Mouse (Mus musculus) layer of hippocampus, adult 2 months (tissue): ENCODE results near the gene Pcnx3. TPM values are rescaled to one million over a fixed set of nuclear protein-coding genes. Genes with fewer than 3 reads are reported as not detected.
"Not testable (repeated sequence)": the region's sequence is repeated elsewhere in the genome, so short reads cannot be mapped to it uniquely, and the experiment has no call there.

Experiments used
- DNase-seq, 2 experiments: peaks; one replicate each; pipeline ENCODE4 v3.0.0; 2022; ENCODE audit warnings: low spot score in 2 of 2
- H3K27ac ChIP-seq: fragments of 200-600 bp; 2 replicates; pipeline ENCODE4 v1.8.1; 2022
- H3K4me3 ChIP-seq: fragments of 200-600 bp; 2 replicates; pipeline ENCODE4 v1.8.1; 2022; ENCODE audit warnings: mild to moderate bottlenecking
- CTCF ChIP-seq: fragments of 200-600 bp; conservative IDR thresholded peaks from 2 replicates; pipeline ENCODE4 v1.8.1; 2022; ENCODE audit warnings: antibody characterized with exemption, mild to moderate bottlenecking, moderate library complexity
- total RNA-seq, 2 experiments: library from RNA; stranded (reverse); gene quantifications; 2 replicates each; pipeline ENCODE4 v1.2.3; 2021

Pcnx3 gene
- total RNA-seq, 2 experiments from 2014 or later: 69.1 to 78.8 TPM

DNA sequence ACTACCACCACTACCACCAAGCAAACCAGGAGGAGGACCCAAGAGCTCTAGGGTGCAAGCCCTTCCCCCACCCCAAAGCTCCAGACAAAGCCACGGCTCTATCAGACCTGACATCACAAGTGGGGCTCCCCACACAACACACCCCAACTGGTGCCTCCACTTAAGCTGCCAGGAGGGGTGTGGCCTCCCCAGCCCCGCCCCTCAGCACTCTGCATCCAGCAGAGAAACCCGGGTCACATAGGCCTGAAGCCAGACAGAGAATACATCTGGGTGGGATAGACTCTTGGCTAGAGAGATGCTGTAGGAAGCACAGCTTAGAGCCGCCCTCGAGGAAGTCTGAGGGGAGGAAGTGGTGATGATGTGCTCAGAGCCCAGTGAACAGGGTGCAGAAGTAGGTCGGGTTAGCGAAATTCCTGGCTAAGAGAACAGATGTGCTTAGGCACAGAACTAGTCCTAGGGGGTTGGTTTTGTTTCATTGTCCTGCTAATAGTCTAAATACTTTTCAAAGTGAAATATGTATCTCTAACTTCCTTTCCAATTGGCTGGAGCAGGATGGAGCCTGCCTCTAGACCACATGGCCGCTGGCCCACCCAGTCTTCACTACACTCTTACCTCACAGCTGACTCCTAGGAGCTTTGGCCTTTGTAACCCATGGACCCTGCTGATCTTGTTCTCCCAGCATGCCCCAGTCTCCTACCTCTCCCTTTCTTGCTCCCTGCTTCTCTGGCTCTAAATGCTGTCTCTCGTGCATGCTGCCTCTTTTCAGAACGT lies 16.3 kb upstream of the Pcnx3 start:
- TF ChIP-seq CTCF: no peak
- Histone ChIP-seq H3K4me3 (no peak overlapping the region), H3K27ac (no peak overlapping the region)
- no peak for DNase-seq

DNA sequence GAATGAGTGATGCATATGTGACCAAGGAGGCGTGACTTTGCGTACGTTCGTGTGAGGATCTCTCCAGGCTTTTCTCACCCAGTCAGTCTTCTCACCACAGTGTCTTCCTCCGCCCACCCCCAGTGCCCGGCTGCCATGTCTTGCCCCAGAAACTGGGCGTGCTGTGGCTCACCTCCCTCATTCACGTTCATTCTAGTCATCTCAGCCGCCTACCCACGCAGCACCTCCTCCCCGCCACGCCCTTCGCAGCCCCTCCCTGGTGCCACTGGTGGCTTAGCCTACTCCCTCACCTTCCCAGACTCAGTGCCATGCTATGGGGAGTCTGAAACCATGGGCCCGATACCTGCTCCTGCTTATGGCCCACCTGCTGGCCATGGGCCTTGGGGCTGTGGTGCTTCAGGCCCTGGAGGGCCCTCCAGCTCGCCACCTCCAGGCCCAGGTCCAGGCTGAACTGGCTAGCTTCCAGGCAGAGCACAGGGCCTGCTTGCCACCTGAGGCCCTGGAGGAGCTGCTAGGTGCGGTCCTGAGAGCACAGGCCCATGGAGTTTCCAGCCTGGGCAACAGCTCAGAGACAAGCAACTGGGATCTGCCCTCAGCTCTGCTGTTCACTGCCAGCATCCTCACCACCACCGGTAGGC lies 15.6 kb upstream of the Pcnx3 start, which contains the start of gene Kcnk7:
TSS of gene Kcnk7 (plus strand) at position 205 of the 638 bp plus-strand sequence.
- DNase-seq: no peak
- Histone ChIP-seq H3K4me3 (no peak within 1 kb of the TSS), H3K27ac (no peak within 1 kb of the TSS)
- TF ChIP-seq CTCF: no peak

DNA sequence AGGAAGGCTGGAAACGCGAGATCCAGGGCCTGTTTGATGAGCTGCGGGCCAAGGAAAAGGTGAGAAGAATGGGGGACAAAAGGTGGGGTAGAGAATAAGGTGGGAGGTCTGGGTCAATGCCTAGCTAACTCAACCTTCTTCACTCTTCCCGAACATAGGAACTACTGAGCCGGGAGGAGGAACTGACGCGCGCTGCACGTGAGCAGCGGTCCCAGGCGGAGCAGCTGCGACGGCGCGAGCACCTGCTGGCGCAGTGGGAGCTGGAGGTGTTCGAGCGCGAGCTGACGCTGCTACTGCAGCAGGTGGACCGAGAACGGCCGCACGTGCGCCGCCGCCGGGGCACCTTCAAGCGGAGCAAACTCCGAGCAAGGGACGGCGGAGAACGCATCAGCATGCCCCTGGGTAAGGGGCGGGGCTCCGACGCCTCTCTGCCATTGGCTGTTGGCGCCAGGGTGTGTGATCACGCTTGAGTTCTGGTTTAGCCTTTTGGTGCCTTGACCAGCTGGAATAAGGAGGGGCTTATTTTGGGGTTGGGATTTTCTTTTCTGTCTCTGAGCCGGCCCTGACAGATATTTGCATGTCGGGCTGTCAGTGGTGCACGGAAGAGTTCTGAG lies 7.2 kb upstream of the Pcnx3 start:
- no peak overlapping the region for H3K4me3 ChIP-seq
- no peak for TF ChIP-seq CTCF
- H3K27ac ChIP-seq: no peak overlapping the region
- DNase-seq: no peak

DNA sequence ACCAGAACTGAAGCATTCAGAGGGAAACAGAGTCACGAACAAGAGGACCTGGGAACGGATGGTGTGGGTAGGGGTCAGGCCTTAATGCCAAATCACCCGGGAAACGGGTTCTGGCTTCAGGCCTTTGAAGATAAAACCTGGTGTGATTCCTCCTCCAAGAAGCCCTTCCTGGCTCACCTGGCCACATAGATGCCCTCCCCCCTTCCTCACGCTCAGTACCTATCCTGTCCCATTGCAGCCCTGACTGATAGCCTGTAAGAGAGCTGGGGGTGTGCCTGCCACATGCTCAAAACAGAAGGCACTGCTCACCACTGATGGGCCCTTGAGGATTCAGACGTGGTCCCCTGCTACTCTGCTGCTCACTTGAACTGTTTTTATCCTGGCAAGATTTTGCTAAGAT lies 5.1 kb upstream of the Pcnx3 start:
- Histone ChIP-seq H3K27ac (peak overlapping the region; percentile 93), H3K4me3 (peak overlapping the region; percentile 72; the same call in 1 of the 2 replicates)
- DNase-seq: no peak
- no peak for TF ChIP-seq CTCF

DNA sequence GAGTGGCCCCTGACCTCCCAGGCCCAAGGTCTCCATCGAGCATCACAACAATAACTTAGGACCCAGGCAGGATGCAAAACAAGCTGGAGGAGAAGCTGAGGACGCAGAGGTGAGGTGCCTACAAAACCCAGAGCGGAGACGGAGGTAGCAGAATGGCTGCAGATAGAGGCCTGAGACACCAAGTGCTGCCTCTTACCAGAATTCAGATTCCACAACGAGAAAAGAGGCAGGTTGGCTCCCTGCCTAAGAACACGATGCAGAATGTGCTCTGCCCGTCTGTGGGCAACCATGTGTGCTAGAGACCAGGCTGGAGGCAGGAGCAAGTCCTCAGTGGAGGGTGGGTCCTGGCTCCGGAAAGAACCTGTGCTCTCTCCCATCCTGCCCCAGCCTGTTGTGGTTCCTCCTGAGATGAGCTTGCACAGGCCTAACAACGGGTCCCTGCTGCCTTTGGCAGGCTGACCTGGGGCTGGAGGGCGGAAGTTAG lies 4.2 kb upstream of the Pcnx3 start:
- TF ChIP-seq CTCF: no peak
- peak in 1 of 2 experiments; percentile 35 for DNase-seq
- Histone ChIP-seq H3K4me3 (peak overlapping the region; percentile 72), H3K27ac (peak overlapping the region; percentile 93)

DNA sequence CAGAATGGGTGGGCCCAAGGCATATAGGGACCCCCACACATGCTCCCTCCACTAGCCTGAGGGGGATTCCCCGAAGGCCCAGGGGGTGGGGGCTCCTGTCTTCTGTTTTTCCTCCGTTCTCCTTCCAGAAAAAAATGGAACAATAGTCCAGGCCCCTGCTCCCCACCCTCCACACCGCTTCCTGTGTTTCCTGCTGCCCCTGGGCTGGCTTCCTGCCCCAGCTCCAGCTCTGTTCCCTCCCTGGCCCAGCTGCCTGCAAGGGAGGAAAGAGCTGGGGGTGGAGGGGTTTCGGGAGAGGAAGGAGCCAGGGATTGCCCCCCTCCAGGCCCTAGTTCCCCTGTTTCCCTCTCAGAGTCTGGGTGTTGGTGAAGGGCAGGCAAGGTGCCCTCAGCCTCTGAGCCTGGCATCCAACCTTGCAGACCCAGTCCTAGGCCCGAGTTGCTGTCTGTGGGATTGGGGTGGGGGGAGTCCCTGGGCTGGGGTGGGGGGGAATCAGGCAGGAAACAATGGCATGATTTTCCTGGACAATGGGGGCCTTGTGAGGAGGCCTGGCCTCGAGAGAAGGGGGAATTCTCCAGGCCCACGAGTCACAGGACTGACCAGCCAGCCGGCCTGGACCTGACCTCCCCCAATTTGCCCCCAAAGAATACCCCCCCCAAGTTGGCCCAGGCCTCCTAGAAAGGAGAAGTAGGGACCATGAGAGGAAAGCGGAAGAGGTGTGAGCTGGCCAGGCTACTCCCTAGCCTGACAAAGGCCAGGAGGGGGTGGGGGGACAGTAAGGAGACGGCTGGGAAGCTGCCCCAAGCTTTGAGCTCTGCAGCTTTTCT lies 3.6 kb upstream of the Pcnx3 start:
- TF ChIP-seq CTCF: no peak
- no peak for DNase-seq
- H3K4me3 ChIP-seq: peak overlapping the region; percentile 72
- H3K27ac ChIP-seq: peak overlapping the region; percentile 93

DNA sequence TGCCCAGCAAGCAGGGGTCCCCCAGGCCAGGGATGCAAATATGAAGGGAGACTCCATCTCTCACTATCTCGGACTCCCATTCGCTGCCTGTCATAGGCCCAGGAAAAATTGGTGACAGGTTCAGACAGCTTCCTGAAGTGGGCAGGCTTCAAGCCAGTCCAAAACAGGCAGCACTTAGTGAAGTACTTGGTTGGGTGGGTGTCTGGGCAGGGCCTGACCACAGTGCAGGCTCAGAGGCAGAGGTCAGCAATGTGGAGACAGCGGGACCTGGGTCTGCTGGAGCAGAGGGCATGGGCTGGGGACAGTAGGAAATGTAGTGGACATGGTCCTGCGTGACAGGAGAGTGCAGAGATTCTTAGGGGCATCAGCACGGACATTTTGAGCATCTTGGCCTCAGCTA lies 2.9 kb upstream of the Pcnx3 start:
- Histone ChIP-seq H3K27ac (peak overlapping the region; percentile 93), H3K4me3 (peak overlapping the region; percentile 72)
- no peak for TF ChIP-seq CTCF
- no peak for DNase-seq

DNA sequence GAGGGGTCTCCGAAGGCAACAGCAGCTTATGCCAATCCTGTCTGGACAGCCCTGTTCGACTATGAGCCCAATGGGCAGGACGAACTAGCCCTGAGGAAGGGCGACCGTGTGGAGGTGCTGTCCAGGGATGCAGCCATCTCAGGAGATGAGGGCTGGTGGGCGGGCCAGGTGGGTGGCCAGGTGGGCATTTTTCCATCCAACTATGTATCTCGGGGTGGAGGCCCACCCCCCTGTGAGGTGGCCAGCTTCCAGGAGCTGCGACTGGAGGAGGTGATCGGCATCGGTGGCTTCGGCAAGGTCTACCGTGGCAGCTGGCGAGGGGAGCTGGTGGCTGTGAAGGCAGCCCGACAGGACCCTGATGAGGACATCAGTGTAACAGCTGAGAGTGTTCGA lies 1.6 kb upstream of the Pcnx3 start:
- no peak for TF ChIP-seq CTCF
- DNase-seq: no peak
- H3K4me3 ChIP-seq: peak overlapping the region; percentile 72
- H3K27ac ChIP-seq: peak overlapping the region; percentile 93

DNA sequence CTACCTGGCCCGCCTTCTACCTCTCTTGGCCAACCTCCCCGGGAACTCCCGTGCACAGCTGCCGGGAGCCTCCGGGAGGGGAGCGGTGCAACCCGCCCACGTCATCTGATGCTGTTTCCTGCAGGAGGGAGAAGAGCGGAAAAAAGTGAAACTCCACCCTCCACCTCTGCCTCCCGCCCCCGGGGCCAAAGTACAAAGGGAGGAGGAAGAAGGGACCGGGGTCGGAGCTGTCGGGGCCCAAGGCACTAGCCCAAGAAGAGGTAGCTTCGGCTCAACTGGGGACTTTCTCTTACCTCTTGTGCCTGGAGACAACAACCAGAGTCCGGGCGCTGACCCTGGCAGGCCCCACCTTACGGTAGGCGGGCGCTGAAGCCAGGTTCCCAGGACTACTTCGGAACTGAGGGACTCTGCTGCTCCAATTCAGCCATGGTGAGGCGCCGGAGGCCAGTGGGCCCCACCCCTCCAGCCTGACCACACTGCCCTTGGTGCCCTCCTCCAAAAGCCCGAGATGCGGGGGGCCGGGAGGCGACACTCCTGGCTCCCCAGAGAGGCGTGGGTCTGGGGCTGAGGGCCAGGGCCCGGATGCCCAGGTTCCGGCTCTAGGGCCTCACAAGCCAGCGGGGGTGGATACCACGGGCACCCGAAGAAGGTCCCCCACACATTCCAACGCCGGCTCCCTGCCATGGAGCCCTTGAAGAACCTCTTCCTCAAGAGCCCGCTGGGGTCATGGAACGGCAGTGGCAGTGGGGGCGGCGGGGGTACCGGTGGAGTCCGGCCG lies 1.0 kb upstream of the Pcnx3 start:
- peak overlapping the region; percentile 72 for H3K4me3 ChIP-seq
- H3K27ac ChIP-seq: peak overlapping the region; percentile 93
- peak; percentile 73 to 81 for DNase-seq
- no peak for TF ChIP-seq CTCF

DNA sequence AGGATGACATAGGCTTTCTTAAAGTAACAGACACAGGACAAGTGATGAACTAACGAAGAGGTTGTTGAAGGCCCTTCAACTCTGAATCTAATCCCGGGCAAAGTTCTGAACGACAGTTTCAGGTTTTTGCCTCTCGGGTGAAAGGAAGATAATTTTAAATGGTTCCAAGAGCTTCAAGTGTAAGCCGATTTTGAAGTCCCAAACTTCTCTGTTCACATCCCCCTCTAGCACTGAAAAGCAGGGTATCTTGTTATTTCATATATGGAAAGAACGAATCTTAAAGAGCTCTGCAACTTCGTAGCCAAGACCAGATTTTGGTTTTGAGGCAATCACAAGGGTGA lies 350 bp upstream of the Pcnx3 start:
- Histone ChIP-seq H3K27ac (peak overlapping the region; percentile 93), H3K4me3 (peak overlapping the region; percentile 72)
- TF ChIP-seq CTCF: no peak
- no peak for DNase-seq

DNA sequence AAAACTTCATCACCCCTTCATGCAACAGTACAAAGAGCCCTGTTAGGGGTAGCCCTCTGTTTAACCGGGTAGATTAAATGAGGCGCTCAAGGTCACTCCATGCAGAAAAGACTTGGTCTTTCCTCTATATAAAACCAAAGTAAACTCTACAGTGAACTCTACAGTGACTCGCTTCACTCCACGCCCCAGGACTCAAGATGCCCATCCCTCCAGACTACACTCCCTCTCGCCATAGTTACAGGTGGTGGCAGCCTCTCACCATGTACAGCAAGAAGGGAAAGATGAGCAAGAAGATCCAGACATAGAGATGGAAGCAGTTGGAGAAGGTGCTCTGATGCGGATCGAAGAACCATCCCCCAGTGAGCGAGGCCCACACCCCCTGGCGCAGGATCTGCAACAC lies 970 bp downstream of the Pcnx3 start:
- no peak for TF ChIP-seq CTCF
- DNase-seq: no peak
- H3K4me3 ChIP-seq: peak overlapping the region; percentile 72
- H3K27ac ChIP-seq: peak overlapping the region; percentile 93

DNA sequence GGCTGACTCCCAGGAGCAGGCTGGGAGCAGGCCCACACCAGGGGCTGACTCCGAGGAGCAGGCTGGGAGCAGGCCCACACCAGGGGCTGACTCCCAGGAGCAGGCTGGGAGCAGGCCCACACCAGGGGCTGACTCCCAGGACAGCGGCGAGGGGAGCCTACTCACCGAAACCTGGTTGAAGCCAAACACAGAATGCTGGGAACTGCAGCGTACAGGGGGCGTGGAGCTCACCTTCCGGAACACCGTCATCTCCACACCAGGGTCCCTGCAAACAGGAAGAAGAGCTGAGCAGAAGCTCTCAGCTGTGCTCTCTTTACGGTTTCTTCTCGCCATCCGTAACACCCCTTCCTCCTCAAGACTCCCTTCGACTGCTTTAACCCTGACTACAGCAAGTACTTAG lies 1.8 kb downstream of the Pcnx3 start:
- H3K27ac ChIP-seq, H3K4me3 ChIP-seq, DNase-seq: not testable (repeated sequence)
